Mouse (Mus musculus) hindbrain, embryonic 16.5 days (tissue): Measurements from ENCODE around the gene Prps1l1. TPM values are rescaled to one million over a fixed set of nuclear protein-coding genes. Genes with fewer than 3 reads are reported as not detected.

Source experiments
- ATAC-seq: fragments of 200-750 bp; cut with Nextera tagmentation; 2 replicates; pipeline ENCODE4 v1.8.0; 2017; ENCODE audit warnings: moderate TSS enrichment, moderate library complexity
- H3K27ac ChIP-seq: fragments of 300-500 bp; sonication (generic); 2 replicates; pipeline ENCODE4 v1.5.1; 2014; ENCODE audit warnings: low read depth, mild to moderate bottlenecking, control low read depth, low read length, moderate library complexity
- H3K27me3 ChIP-seq: fragments of 300-500 bp; sonication (generic); replicated peaks from 2 replicates; pipeline ENCODE4 v1.6.1; 2014; ENCODE audit warnings: low read length; ENCODE audit not compliant: control insufficient read depth, insufficient read depth
- H3K36me3 ChIP-seq: fragments of 300-500 bp; sonication (generic); 2 replicates; pipeline ENCODE4 v1.6.1; 2014; ENCODE audit warnings: mild to moderate bottlenecking, low read length, moderate library complexity, mixed read lengths; ENCODE audit not compliant: control insufficient read depth, insufficient read depth
- H3K4me1 ChIP-seq: fragments of 300-500 bp; sonication (generic); 2 replicates; pipeline ENCODE4 v1.6.1; 2014; ENCODE audit warnings: low read depth, low read length; ENCODE audit not compliant: control insufficient read depth, insufficient read depth
- H3K4me2 ChIP-seq: fragments of 300-500 bp; sonication (generic); 2 replicates; pipeline ENCODE4 v1.6.1; 2014; ENCODE audit warnings: mild to moderate bottlenecking, low read length, control low read depth, moderate library complexity
- H3K4me3 ChIP-seq: fragments of 300-500 bp; sonication (generic); 2 replicates; pipeline ENCODE4 v1.5.1; 2014; ENCODE audit warnings: mild to moderate bottlenecking, low read length, control low read depth, moderate library complexity
- H3K9ac ChIP-seq: fragments of 300-500 bp; sonication (generic); 2 replicates; pipeline ENCODE4 v1.6.1; 2014; ENCODE audit warnings: low read depth, mild to moderate bottlenecking, control low read depth, low read length, moderate library complexity
- H3K9me3 ChIP-seq: fragments of 300-500 bp; sonication (generic); 2 replicates; pipeline ENCODE4 v1.6.1; 2014; ENCODE audit warnings: mild to moderate bottlenecking, low read length, moderate library complexity; ENCODE audit not compliant: control insufficient read depth
- WGBS: fragments of 180-500 bp; shearing (Covaris S2); extraction: QIAGEN DNeasy Blood & Tissue Kit; methylation state at CpG from one replicate; pipeline ENCODE4 v1.1.7; 2014; 5-methylcytosine and 5-hydroxymethylcytosine counted together
- polyA plus RNA-seq: library from polyadenylated mRNA; unstranded; fragments of >200 nt; fragmentation: Nextera tagmentation; extraction: Ambion mirVana; gene quantifications from 2 replicates; pipeline ENCODE4 v1.2.1, GENCODE M21; 2015

Gene Prps1l1
- polyA plus RNA-seq, 1 experiment from 2014 or later: not detected

DNA sequence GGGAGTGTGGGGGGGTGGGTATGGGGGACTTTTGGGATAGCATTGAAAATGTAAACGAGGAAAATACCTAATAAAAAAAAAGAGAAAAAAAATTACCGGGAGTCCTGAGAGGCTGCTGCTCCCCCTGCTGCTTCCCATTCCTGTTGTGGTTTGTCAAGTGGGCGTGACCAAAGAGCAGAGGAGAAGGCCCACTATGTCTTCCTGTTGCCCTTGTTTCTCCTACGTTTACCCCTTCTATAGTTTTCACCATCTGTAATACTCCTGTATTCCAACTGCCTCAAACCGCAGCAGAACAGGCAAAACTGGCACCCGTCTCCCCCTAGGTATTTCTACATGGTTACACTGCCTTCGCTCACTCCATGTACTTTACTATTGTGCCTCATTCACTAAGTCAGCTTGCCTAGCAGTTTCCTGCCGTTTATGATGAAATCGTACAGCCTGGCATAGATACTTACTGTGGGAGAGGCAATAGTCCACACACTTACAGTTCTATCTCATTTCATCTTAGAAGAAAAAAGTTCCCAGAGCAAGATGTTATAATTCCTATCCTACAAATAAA, 34.2 kb downstream of the Prps1l1 start:
- WGBS: 82% methylated on average over 9 of the region's 9 CpGs
- H3K36me3 ChIP-seq: no peaks in the 10 kb centered on the region
- H3K9ac ChIP-seq: no peak overlapping the region
- no peak overlapping the region for H3K4me2 ChIP-seq
- no peaks in the 10 kb centered on the region for H3K4me1 ChIP-seq
- H3K4me3 ChIP-seq: no peak overlapping the region
- no peaks in the 10 kb centered on the region for H3K9me3 ChIP-seq
- no peak overlapping the region for H3K27ac ChIP-seq
- ATAC-seq: no peak
- no peaks in the 10 kb centered on the region for H3K27me3 ChIP-seq

DNA sequence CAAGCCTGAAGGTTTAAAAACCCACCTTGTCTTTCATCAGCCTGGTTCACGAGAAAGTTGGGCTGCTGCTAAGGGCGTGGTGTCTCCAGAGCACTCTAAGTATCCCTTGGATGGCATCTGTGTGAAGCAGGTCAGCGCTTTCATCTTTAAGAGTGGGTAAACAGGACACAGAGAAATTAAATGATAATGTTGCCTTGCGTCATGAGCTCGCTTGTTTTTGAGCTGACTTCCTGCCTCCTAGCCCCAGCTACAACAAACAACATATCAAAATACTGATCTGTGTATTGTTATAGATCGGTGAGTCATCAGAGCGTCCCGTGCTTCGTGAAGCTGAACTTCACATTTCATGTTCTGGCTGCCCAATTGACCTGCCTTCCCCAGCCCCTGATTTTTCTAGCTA, 36.7 kb downstream of the Prps1l1 start:
- Histone ChIP-seq H3K4me3 (no peak overlapping the region), H3K9ac (no peak overlapping the region), H3K4me1 (no peaks in the 10 kb centered on the region), H3K9me3 (no peaks in the 10 kb centered on the region), H3K4me2 (no peak overlapping the region), H3K27me3 (no peaks in the 10 kb centered on the region), H3K36me3 (no peaks in the 10 kb centered on the region), H3K27ac (no peak overlapping the region)
- 88% methylated on average over 9 of the region's 9 CpGs for WGBS
- no peak for ATAC-seq

DNA sequence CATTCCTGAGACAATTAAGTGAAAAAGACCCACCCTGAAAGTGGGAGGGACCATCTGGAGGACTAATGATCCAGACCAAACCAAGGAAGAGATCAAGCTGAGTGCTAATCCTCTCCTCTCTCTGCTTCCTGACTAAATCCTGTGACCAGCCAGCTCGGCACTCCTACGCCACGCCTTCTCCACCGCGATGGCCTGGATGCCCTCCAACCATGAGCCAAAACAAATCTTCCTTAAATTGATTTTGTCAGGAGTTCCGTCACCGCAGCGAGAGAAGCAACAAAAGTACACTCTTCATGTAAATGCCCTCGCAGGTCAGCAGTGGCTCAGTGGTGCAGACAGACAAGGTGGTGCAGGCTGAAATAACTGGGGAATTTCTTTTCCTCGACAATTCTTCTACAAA, 37.5 kb downstream of the Prps1l1 start:
- H3K9me3 ChIP-seq: no peaks in the 10 kb centered on the region
- ATAC-seq: no peak
- WGBS: 64% methylated on average over 10 of the region's 10 CpGs

DNA sequence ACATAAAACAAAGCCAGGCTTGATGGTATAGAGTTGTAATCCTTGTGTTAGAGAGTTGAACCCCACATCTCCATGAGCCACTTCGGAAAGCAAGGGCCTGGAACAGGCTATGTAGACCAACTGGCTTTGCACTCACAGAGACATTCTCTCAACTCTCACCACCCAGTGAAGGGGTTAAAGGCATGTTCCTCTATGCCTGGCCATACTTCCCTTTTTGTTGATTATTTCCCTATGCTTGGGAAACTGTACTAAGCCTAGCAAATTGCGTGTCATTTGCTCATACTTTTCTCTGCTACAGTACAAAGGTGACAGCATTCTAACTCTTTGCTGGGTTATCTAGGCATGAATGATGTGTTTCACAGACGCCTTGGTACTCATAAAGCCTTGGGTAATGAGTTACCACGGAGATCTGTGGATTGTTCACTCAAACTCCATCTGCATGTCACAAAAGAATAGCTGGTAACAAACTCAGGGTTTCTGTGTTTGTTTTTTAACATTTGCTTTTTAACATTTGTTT, 41.4 kb downstream of the Prps1l1 start:
- WGBS: 51% methylated on average over 4 of the region's 4 CpGs
- Histone ChIP-seq H3K27me3 (no peaks in the 10 kb centered on the region), H3K36me3 (no peaks in the 10 kb centered on the region), H3K4me2 (no peak overlapping the region), H3K4me1 (no peaks in the 10 kb centered on the region), H3K9ac (no peak overlapping the region), H3K9me3 (no peaks in the 10 kb centered on the region), H3K27ac (no peak overlapping the region), H3K4me3 (no peak overlapping the region)
- ATAC-seq: no peak

More for the DNA sequence above, 37.5 kb downstream of the Prps1l1 start:
- no peaks in the 10 kb centered on the region for H3K36me3 ChIP-seq
- H3K27ac ChIP-seq: no peak overlapping the region
- no peak overlapping the region for H3K4me3 ChIP-seq
- no peak overlapping the region for H3K4me2 ChIP-seq
- H3K27me3 ChIP-seq: no peaks in the 10 kb centered on the region
- H3K4me1 ChIP-seq: no peaks in the 10 kb centered on the region
- H3K9ac ChIP-seq: no peak overlapping the region

DNA sequence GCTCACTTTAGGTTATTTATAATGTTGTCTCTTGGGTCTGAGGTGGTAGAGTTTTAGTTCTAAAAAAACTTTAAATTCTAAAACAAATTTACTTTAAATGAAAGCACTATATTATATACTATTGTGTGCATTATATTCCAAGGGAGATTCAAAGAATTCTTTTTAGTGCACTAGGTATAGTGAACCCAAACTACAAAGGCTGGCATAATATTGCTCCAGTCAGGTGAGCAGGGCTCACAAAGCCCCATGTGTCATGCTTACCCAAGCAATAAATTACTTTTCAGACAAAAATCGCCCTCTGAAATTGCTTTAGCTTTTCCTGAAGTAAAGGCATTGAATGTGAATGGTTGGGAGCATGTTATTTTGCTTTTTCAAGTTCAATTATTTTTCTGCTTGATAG, 43.0 kb downstream of the Prps1l1 start:
- Histone ChIP-seq H3K9me3 (no peaks in the 10 kb centered on the region), H3K36me3 (no peaks in the 10 kb centered on the region), H3K9ac (no peak overlapping the region), H3K27me3 (no peaks in the 10 kb centered on the region), H3K4me2 (no peak overlapping the region), H3K4me3 (no peak overlapping the region), H3K27ac (no peak overlapping the region), H3K4me1 (no peaks in the 10 kb centered on the region)
- 44% methylated on average over 1 of the region's 1 CpGs for WGBS
- no peak for ATAC-seq

Other genes with a start within 250 kb of the Prps1l1 start
- gene Hdac9, start 67.7 kb upstream of the Prps1l1 start, polyA plus RNA-seq: 10.1 and 10.4 TPM in 2 replicates
- 28.8 and 30.7 TPM in 2 replicates for gene Snx13, start 62.4 kb downstream of the Prps1l1 start, polyA plus RNA-seq